Mouse (Mus musculus) heart, postnatal 0 days (tissue): ENCODE measurements at regions not wholly inside any gene's neighbourhood (a gene's known extent, or its start where the extent isn't known, plus 50 kb on each side); places are given as distances from the start of the nearest gene placed in this dataset.

Experiments
- CTCF ChIP-seq: IDR thresholded peaks from 2 replicates; pipeline ENCODE4 v1.5.1; 2016; ENCODE audit warnings: antibody characterized with exemption, control low read depth, low read depth
- EP300 ChIP-seq: IDR thresholded peaks from 2 replicates; pipeline ENCODE4 v1.6.1; 2016; ENCODE audit warnings: antibody characterized with exemption, low read depth

DNA sequence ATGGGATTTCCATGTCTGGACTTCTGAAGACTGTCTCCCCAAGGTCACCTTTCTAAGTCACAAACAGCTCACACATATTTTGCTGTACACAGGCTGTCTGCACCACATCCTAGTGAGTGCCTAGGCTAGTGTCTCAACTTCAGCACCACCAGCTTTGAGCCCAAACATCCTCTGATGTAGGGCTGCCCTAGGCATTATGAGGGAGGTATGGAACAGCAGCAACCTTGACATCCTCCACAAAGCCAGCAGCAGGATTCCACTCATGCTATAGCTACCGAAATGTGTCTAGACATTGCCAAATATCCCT lies 111.6 kb downstream of the Nufip1 start:
- no peak for TF ChIP-seq CTCF
- no peak for TF ChIP-seq EP300
